Mouse (Mus musculus): ENCODE results near the gene Gatd1. TPM values are rescaled to one million over a fixed set of nuclear protein-coding genes. Genes with fewer than 3 reads are reported as not detected.

Gatd1 gene
- total RNA-seq, 1 experiment: 25.9 TPM

- Histone ChIP-seq H3K9ac (ENCODE audit: insufficient read depth, low read depth, low read length, poor library complexity, severe bottlenecking) (peak within 1 kb of the TSS; percentile 81), H3K36me3 (ENCODE audit: control insufficient read depth, insufficient read depth, low read length, poor library complexity, severe bottlenecking) (peaks cover 54% of the 10 kb centered on the region), H3K27ac (ENCODE audit: insufficient read depth, low read depth, low read length, poor library complexity, severe bottlenecking) (peak within 1 kb of the TSS; percentile 28; the same call in 1 of the 2 replicates), H3K4me1 (ENCODE audit: control insufficient read depth in 2 of 2, insufficient read depth in 2 of 2, low read length in 2 of 2, poor library complexity in 1 of 2) (peaks cover 4 to 32% of the 10 kb centered on the region in 2 experiments; a peak in 3 of 4 replicates), H3K9me3 (ENCODE audit: control insufficient read depth, insufficient read depth, low read depth, low read length) (no peaks in the 10 kb centered on the region), H3K4me3 (ENCODE audit: insufficient read depth in 1 of 2, low read depth in 1 of 2, low read length in 2 of 2, poor library complexity in 1 of 2, severe bottlenecking in 1 of 2) (peak within 1 kb of the TSS; percentile 80 to 82)
- no peak for DNase-seq (ENCODE audit: low read depth, low spot score)
- TF ChIP-seq ZC3H11A (IDR thresholded peaks at IDR 0.05; ENCODE audit: borderline replicate concordance, low read depth, low read length) (0 out of 2 replicates have a peak, but pooled peaks have one; percentile 4), CHD2 (IDR thresholded peaks at IDR 0.05; ENCODE audit: low read depth, low read length) (no peak), HCFC1 (IDR thresholded peaks at IDR 0.05; ENCODE audit: borderline replicate concordance, insufficient read depth, low read length) (peak; percentile 49; the same call in 1 of the 2 replicates)
- in situ Hi-C loops (cut with MboI; ENCODE audit: low sequenced_read_pairs in 2 of 2, unreplicated experiment in 2 of 2): no loop called here
Measured at GRCm38 (mm10) chr7:141437178-141438120, 23.5 kb upstream of the Gatd1 start, which contains the start of gene Slc25a22. TSS of gene Slc25a22 (minus strand) at chr7:141437892.

GRCm38 (mm10) chr7:141436523-141436892, 22.6 kb upstream of the Gatd1 start:
- no peak for TF ChIP-seq HCFC1 (IDR thresholded peaks at IDR 0.05; ENCODE audit: borderline replicate concordance, insufficient read depth, low read length)
- no peak for TF ChIP-seq CHD2 (IDR thresholded peaks at IDR 0.05; ENCODE audit: low read depth, low read length)
- TF ChIP-seq MAFK (IDR thresholded peaks at IDR 0.05; ENCODE audit: insufficient read depth, low read depth, low read length): no peak
- no peaks in the 10 kb centered on the region for H3K9me3 ChIP-seq (ENCODE audit: control insufficient read depth, insufficient read depth, low read depth, low read length)
- in situ Hi-C loops (cut with MboI; ENCODE audit: low sequenced_read_pairs in 2 of 2, unreplicated experiment in 2 of 2): no loop called here
- H3K4me3 ChIP-seq (ENCODE audit: insufficient read depth in 1 of 2, low read depth in 1 of 2, low read length in 2 of 2, poor library complexity in 1 of 2, severe bottlenecking in 1 of 2): peak overlapping the region in 1 of 2 experiments; percentile 80; a peak in 1 of 4 replicates
- H3K4me1 ChIP-seq (ENCODE audit: control insufficient read depth in 2 of 2, insufficient read depth in 2 of 2, low read length in 2 of 2, poor library complexity in 1 of 2): peaks cover 4 to 27% of the 10 kb centered on the region in 2 experiments; a peak in 3 of 4 replicates
- no peak for DNase-seq (ENCODE audit: low read depth, low spot score)
- no peak overlapping the region for H3K27ac ChIP-seq (ENCODE audit: insufficient read depth, low read depth, low read length, poor library complexity, severe bottlenecking)
- H3K36me3 ChIP-seq (ENCODE audit: control insufficient read depth, insufficient read depth, low read length, poor library complexity, severe bottlenecking): peaks cover 50% of the 10 kb centered on the region
- peak overlapping the region; percentile 81; the same call in 1 of the 2 replicates for H3K9ac ChIP-seq (ENCODE audit: insufficient read depth, low read depth, low read length, poor library complexity, severe bottlenecking)

GRCm38 (mm10) chr7:141435856-141436522, 22.1 kb upstream of the Gatd1 start:
- no peak for DNase-seq (ENCODE audit: low read depth, low spot score)
- in situ Hi-C loops (cut with MboI; ENCODE audit: low sequenced_read_pairs in 2 of 2, unreplicated experiment in 2 of 2): no loop called here
- H3K4me3 ChIP-seq (ENCODE audit: insufficient read depth in 1 of 2, low read depth in 1 of 2, low read length in 2 of 2, poor library complexity in 1 of 2, severe bottlenecking in 1 of 2): no peak overlapping the region
- H3K36me3 ChIP-seq (ENCODE audit: control insufficient read depth, insufficient read depth, low read length, poor library complexity, severe bottlenecking): peaks cover 48% of the 10 kb centered on the region
- no peak for TF ChIP-seq ZC3H11A (IDR thresholded peaks at IDR 0.05; ENCODE audit: borderline replicate concordance, low read depth, low read length)
- TF ChIP-seq ZNF384 (IDR thresholded peaks at IDR 0.05; ENCODE audit: low read depth, low read length): no peak
- no peak for TF ChIP-seq CHD2 (IDR thresholded peaks at IDR 0.05; ENCODE audit: low read depth, low read length)
- TF ChIP-seq MAFK (IDR thresholded peaks at IDR 0.05; ENCODE audit: insufficient read depth, low read depth, low read length): no peak
- TF ChIP-seq HCFC1 (IDR thresholded peaks at IDR 0.05; ENCODE audit: borderline replicate concordance, insufficient read depth, low read length): no peak
- no peaks in the 10 kb centered on the region for H3K9me3 ChIP-seq (ENCODE audit: control insufficient read depth, insufficient read depth, low read depth, low read length)
- no peak overlapping the region for H3K9ac ChIP-seq (ENCODE audit: insufficient read depth, low read depth, low read length, poor library complexity, severe bottlenecking)
- H3K27ac ChIP-seq (ENCODE audit: insufficient read depth, low read depth, low read length, poor library complexity, severe bottlenecking): no peak overlapping the region
- H3K4me1 ChIP-seq (ENCODE audit: control insufficient read depth in 2 of 2, insufficient read depth in 2 of 2, low read length in 2 of 2, poor library complexity in 1 of 2): peaks cover 4 to 26% of the 10 kb centered on the region in 2 experiments; a peak in 3 of 4 replicates

GRCm38 (mm10) chr7:141435129-141435855, 21.4 kb upstream of the Gatd1 start:
- peaks cover 4 to 24% of the 10 kb centered on the region in 2 experiments; a peak in 3 of 4 replicates for H3K4me1 ChIP-seq (ENCODE audit: control insufficient read depth in 2 of 2, insufficient read depth in 2 of 2, low read length in 2 of 2, poor library complexity in 1 of 2)
- H3K4me3 ChIP-seq (ENCODE audit: insufficient read depth in 1 of 2, low read depth in 1 of 2, low read length in 2 of 2, poor library complexity in 1 of 2, severe bottlenecking in 1 of 2): peak overlapping the region; percentile 58 to 63
- H3K27ac ChIP-seq (ENCODE audit: insufficient read depth, low read depth, low read length, poor library complexity, severe bottlenecking): no peak overlapping the region
- in situ Hi-C loops (cut with MboI; ENCODE audit: low sequenced_read_pairs in 2 of 2, unreplicated experiment in 2 of 2): no loop called here
- TF ChIP-seq CHD2 (IDR thresholded peaks at IDR 0.05; ENCODE audit: low read depth, low read length) (no peak), HCFC1 (IDR thresholded peaks at IDR 0.05; ENCODE audit: borderline replicate concordance, insufficient read depth, low read length) (no peak), MAFK (IDR thresholded peaks at IDR 0.05; ENCODE audit: insufficient read depth, low read depth, low read length) (no peak), ZNF384 (IDR thresholded peaks at IDR 0.05; ENCODE audit: low read depth, low read length) (no peak), ZC3H11A (IDR thresholded peaks at IDR 0.05; ENCODE audit: borderline replicate concordance, low read depth, low read length) (no peak)
- no peak for DNase-seq (ENCODE audit: low read depth, low spot score)
- peaks cover 42% of the 10 kb centered on the region for H3K36me3 ChIP-seq (ENCODE audit: control insufficient read depth, insufficient read depth, low read length, poor library complexity, severe bottlenecking)
- H3K9me3 ChIP-seq (ENCODE audit: control insufficient read depth, insufficient read depth, low read depth, low read length): no peaks in the 10 kb centered on the region
- H3K9ac ChIP-seq (ENCODE audit: insufficient read depth, low read depth, low read length, poor library complexity, severe bottlenecking): peak overlapping the region; percentile 57
